Mouse (Mus musculus) E14TG2a.4 (cell line): ENCODE data around the gene Syt16.

Source experiments
- CTCF ChIP-seq: conservative IDR thresholded peaks from 2 replicates; pipeline ENCODE4 v1.5.1; 2014; ENCODE audit warnings: low read length
- POU5F1 ChIP-seq: IDR thresholded peaks from 2 replicates; pipeline ENCODE4 v1.6.1; 2014; ENCODE audit warnings: low read length, borderline replicate concordance

GRCm38 (mm10) chr12:73974584-73974983 is 22.9 kb upstream of the Syt16 start:
- TF ChIP-seq CTCF: no peak
- TF ChIP-seq POU5F1: no peak
